Mouse (Mus musculus): ENCODE data around the gene Ctrl.

Gene Ctrl

GRCm38 (mm10) chr8:105937496-105938305, 4.0 kb upstream of the Ctrl start:
- no peak for DNase-seq (ENCODE audit: low read depth, low spot score)

GRCm38 (mm10) chr8:105936866-105937475, 3.3 kb upstream of the Ctrl start:
- peak; percentile 77 for DNase-seq (ENCODE audit: low read depth, low spot score)

GRCm38 (mm10) chr8:105935863-105936603, 2.4 kb upstream of the Ctrl start:
- DNase-seq (ENCODE audit: low read depth, low spot score), result no peak

- DNase-seq (ENCODE audit: low read depth, low spot score), result no peak
Observed at GRCm38 (mm10) chr8:105935105-105935504, 1.4 kb upstream of the Ctrl start.

- no peak for DNase-seq (ENCODE audit: low read depth, low spot score)
Observed at GRCm38 (mm10) chr8:105932525-105932924, 1.1 kb downstream of the Ctrl start.

GRCm38 (mm10) chr8:105931271-105931670, 2.4 kb downstream of the Ctrl start:
- no peak for DNase-seq (ENCODE audit: low read depth, low spot score)

- peak; percentile 55 for DNase-seq (ENCODE audit: low read depth, low spot score)
Observed at GRCm38 (mm10) chr8:105930602-105931001, 3.1 kb downstream of the Ctrl start.

GRCm38 (mm10) chr8:105925123-105925522, 8.5 kb downstream of the Ctrl start:
- no peak for DNase-seq (ENCODE audit: low read depth, low spot score)

- no peak for DNase-seq (ENCODE audit: low read depth, low spot score)
Observed at GRCm38 (mm10) chr8:105919390-105919789, 14.3 kb downstream of the Ctrl start.

GRCm38 (mm10) chr8:105900941-105901616, 32.6 kb downstream of the Ctrl start:
- DNase-seq (ENCODE audit: low read depth, low spot score), result no peak

GRCm38 (mm10) chr8:105900180-105900940, 33.3 kb downstream of the Ctrl start, which contains the start of gene Pskh1:
Pskh1 (plus strand) TSS chr8:105900441.
- DNase-seq (ENCODE audit: low read depth, low spot score), result peak; percentile 88

- peak; percentile 72 for DNase-seq (ENCODE audit: low read depth, low spot score)
Observed at GRCm38 (mm10) chr8:105897801-105898480, 35.7 kb downstream of the Ctrl start.

GRCm38 (mm10) chr8:105893339-105893738, 40.3 kb downstream of the Ctrl start, which contains the start of gene Nrn1l:
Nrn1l (plus strand) TSS chr8:105893567.
- DNase-seq (ENCODE audit: low read depth, low spot score), result peak; percentile 53

GRCm38 (mm10) chr8:105892432-105892831, 41.2 kb downstream of the Ctrl start:
- DNase-seq (ENCODE audit: low read depth, low spot score), result no peak

- DNase-seq (ENCODE audit: low read depth, low spot score), result no peak
Observed at GRCm38 (mm10) chr8:105890870-105891269, 42.8 kb downstream of the Ctrl start.

GRCm38 (mm10) chr8:105889756-105890465, 43.8 kb downstream of the Ctrl start:
- no peak for DNase-seq (ENCODE audit: low read depth, low spot score)
